Mouse (Mus musculus): ENCODE measurements around the gene Ppp3ca. TPM values are rescaled to one million over a fixed set of nuclear protein-coding genes. Genes with fewer than 3 reads are reported as not detected.

Ppp3ca gene
- polyA plus RNA-seq, 1 experiment from 2014 or later, result 47.4 TPM

- H3K4me1 ChIP-seq, result no peaks in the 10 kb centered on the region
- H3K4me3 ChIP-seq, result no peak overlapping the region
- H3K27ac ChIP-seq, result no peak overlapping the region
- H3K36me3 ChIP-seq, result peaks cover 4% of the 10 kb centered on the region; the same call in 1 of the 2 replicates
- DNase-seq (ENCODE audit: low spot score), result no peak
- no peaks in the 10 kb centered on the region for H3K27me3 ChIP-seq (ENCODE audit: low read depth, poor library complexity, severe bottlenecking)
- WGBS, result 77% methylated on average over 3 of the region's 3 CpGs
- no peaks in the 10 kb centered on the region for H3K9me3 ChIP-seq (replicated peaks)
Measured at GRCm38 (mm10) chr3:136821039-136821438, 151.1 kb downstream of the Ppp3ca start.

DNA sequence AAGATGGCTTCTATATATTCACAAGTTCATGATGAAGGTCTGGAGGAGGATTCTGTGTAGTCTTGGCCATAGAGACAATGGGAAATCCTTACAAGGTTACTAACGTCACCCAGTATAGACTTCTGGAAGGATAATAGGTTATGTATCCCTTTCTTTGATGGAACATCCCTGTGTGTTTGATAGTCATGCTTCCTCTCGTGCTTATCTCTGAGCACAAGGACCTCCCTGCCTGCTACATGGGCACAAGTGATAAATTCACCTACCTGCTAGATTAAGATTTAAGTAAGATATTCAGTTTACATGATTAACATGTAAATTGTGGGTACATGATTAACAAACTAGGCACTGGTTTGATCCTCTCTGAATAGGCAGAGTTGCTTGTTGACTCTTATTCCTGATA is 152.1 kb downstream of the Ppp3ca start:
- no peak for DNase-seq (ENCODE audit: low spot score)
- Histone ChIP-seq H3K9me3 (replicated peaks) (no peaks in the 10 kb centered on the region), H3K27me3 (ENCODE audit: low read depth, poor library complexity, severe bottlenecking) (no peaks in the 10 kb centered on the region), H3K36me3 (peaks cover 4% of the 10 kb centered on the region; the same call in 1 of the 2 replicates), H3K27ac (no peak overlapping the region), H3K4me3 (no peak overlapping the region), H3K4me1 (no peaks in the 10 kb centered on the region)
- 81% methylated on average over 2 of the region's 2 CpGs for WGBS

DNA sequence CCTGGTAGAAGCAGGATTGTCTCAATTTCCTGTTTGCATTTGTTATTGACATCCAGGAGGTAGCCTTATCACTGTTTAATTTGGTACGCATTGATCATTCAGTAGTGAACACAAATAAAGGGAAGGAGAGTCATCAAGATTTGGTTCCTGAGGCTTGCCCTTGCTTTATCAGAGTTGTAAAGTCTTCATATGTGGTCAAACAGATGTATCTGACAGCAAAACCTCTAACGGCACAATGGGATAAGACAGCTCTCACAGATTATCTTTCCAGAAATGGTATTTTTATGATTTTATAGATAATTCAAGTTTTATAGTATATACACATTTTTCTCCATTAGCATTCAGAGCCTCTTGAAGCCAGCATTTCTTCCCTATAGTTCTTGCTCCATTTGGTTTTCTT is 152.5 kb downstream of the Ppp3ca start:
- H3K27ac ChIP-seq, result no peak overlapping the region
- H3K36me3 ChIP-seq, result peaks cover 4% of the 10 kb centered on the region; the same call in 1 of the 2 replicates
- no peaks in the 10 kb centered on the region for H3K27me3 ChIP-seq (ENCODE audit: low read depth, poor library complexity, severe bottlenecking)
- WGBS, result 98% methylated on average over 2 of the region's 2 CpGs
- no peaks in the 10 kb centered on the region for H3K4me1 ChIP-seq
- no peak for DNase-seq (ENCODE audit: low spot score)
- H3K4me3 ChIP-seq, result no peak overlapping the region
- no peaks in the 10 kb centered on the region for H3K9me3 ChIP-seq (replicated peaks)

- DNase-seq (ENCODE audit: low spot score), result no peak
- H3K27me3 ChIP-seq (ENCODE audit: low read depth, poor library complexity, severe bottlenecking), result no peaks in the 10 kb centered on the region
- peaks cover 4% of the 10 kb centered on the region; the same call in 1 of the 2 replicates for H3K36me3 ChIP-seq
- H3K27ac ChIP-seq, result no peak overlapping the region
- whole genome bisulfite sequencing, result 73% methylated on average over 2 of the region's 2 CpGs
- H3K9me3 ChIP-seq (replicated peaks), result no peaks in the 10 kb centered on the region
- no peak overlapping the region for H3K4me3 ChIP-seq
- H3K4me1 ChIP-seq, result peaks cover 27% of the 10 kb centered on the region
Measured at GRCm38 (mm10) chr3:136828451-136828850, 158.5 kb downstream of the Ppp3ca start.

DNA sequence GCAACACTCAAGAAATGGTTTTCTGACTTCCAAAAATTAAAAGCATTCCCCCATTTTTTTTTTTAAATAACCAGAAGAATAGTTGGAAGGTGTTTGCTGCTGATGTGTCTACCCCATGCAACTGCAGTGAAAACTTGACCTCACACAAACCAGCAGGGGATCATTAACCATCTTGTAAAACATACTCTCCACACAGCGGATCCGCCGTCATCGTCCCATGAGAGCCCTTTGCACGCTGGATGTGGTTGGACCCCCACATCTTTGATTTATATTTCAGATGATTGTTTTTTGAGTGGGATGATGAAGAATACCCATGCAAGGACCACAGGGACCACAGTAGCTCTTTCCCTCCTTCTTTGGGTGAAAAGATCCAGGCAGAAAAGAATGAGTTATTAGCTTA is 159.2 kb downstream of the Ppp3ca start:
- 72% methylated on average over 5 of the region's 5 CpGs for WGBS

GRCm38 (mm10) chr3:136830687-136831220 is 160.8 kb downstream of the Ppp3ca start:
- no peak overlapping the region for H3K4me3 ChIP-seq
- no peaks in the 10 kb centered on the region for H3K36me3 ChIP-seq
- no peaks in the 10 kb centered on the region for H3K9me3 ChIP-seq (replicated peaks)
- 86% methylated on average over 12 of the region's 12 CpGs for WGBS
- H3K27me3 ChIP-seq (ENCODE audit: low read depth, poor library complexity, severe bottlenecking), result no peaks in the 10 kb centered on the region
- no peak overlapping the region for H3K27ac ChIP-seq
- H3K4me1 ChIP-seq, result peaks cover 49% of the 10 kb centered on the region
- no peak for DNase-seq (ENCODE audit: low spot score)

More for the DNA sequence above, 159.2 kb downstream of the Ppp3ca start:
- no peaks in the 10 kb centered on the region for H3K9me3 ChIP-seq (replicated peaks)
- no peaks in the 10 kb centered on the region for H3K36me3 ChIP-seq
- H3K27me3 ChIP-seq (ENCODE audit: low read depth, poor library complexity, severe bottlenecking), result no peaks in the 10 kb centered on the region
- DNase-seq (ENCODE audit: low spot score), result no peak
- H3K27ac ChIP-seq, result no peak overlapping the region
- peaks cover 34% of the 10 kb centered on the region for H3K4me1 ChIP-seq
- H3K4me3 ChIP-seq, result no peak overlapping the region

DNA sequence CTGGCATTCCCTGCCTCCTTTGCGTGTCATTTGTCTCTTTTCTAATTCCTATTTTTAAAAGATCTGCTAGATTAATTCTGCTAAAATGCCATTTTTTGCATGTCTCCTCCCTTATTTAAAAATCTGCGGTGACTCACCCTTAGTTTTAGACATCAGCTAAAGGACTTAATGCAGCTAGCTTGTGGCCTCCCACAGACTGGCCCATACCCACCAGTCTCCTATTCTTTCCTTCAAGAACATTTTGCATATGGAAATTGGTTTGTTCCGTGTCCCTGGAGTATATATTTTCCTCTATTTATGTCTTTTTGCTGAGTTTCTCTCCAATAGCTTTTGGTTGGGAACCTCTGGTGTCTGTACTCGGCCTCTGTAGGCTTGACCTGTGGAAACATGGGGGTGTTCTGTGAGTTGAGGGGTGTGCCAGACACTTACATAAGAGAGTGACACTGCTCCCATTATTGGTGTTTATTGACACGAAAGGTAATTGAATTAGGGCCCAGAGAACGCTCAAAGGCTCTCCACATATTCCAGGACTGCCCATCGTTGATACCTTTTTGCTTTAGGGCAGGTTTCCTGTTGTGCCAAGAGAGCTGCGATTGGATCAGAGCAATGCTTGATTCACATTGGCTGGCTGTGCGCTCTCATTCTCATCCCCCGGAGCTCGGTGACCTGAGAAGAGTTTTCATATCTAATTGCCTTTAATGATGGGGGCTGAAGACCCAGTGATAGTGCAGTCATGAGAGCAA is 163.2 kb downstream of the Ppp3ca start:
- DNase-seq (ENCODE audit: low spot score), result no peak

GRCm38 (mm10) chr3:136833893-136834292 is 164.0 kb downstream of the Ppp3ca start:
- Histone ChIP-seq H3K4me3 (peak overlapping the region; percentile 18), H3K27me3 (ENCODE audit: low read depth, poor library complexity, severe bottlenecking) (no peaks in the 10 kb centered on the region), H3K4me1 (peaks cover 53% of the 10 kb centered on the region), H3K27ac (peak overlapping the region; percentile 44; the same call in 1 of the 2 replicates), H3K9me3 (replicated peaks) (no peaks in the 10 kb centered on the region), H3K36me3 (no peaks in the 10 kb centered on the region)
- peak; percentile 40 for DNase-seq (ENCODE audit: low spot score)
- 3% methylated on average over 5 of the region's 5 CpGs for WGBS

More for the DNA sequence above, 163.2 kb downstream of the Ppp3ca start:
- H3K27ac ChIP-seq, result no peak overlapping the region
- 45% methylated on average over 11 of the region's 11 CpGs for WGBS
- no peaks in the 10 kb centered on the region for H3K9me3 ChIP-seq (replicated peaks)
- peaks cover 58% of the 10 kb centered on the region for H3K4me1 ChIP-seq
- H3K36me3 ChIP-seq, result no peaks in the 10 kb centered on the region
- H3K4me3 ChIP-seq, result peak overlapping the region; percentile 18; the same call in 1 of the 2 replicates
- H3K27me3 ChIP-seq (ENCODE audit: low read depth, poor library complexity, severe bottlenecking), result no peaks in the 10 kb centered on the region

- H3K27me3 ChIP-seq (ENCODE audit: low read depth, poor library complexity, severe bottlenecking), result no peaks in the 10 kb centered on the region
- H3K9me3 ChIP-seq (replicated peaks), result no peaks in the 10 kb centered on the region
- H3K36me3 ChIP-seq, result no peaks in the 10 kb centered on the region
- H3K4me3 ChIP-seq, result no peak overlapping the region
- DNase-seq (ENCODE audit: low spot score), result peak; percentile 35
- 0 out of 2 replicates have a peak overlapping the region, but pooled peaks have one; percentile 14 for H3K27ac ChIP-seq
- 21% methylated on average over 9 of the region's 9 CpGs for WGBS
- H3K4me1 ChIP-seq, result peaks cover 45% of the 10 kb centered on the region
Measured at GRCm38 (mm10) chr3:136835851-136836250, 165.9 kb downstream of the Ppp3ca start.

- Histone ChIP-seq H3K27me3 (ENCODE audit: low read depth, poor library complexity, severe bottlenecking) (no peaks in the 10 kb centered on the region), H3K9me3 (replicated peaks) (no peaks in the 10 kb centered on the region), H3K4me1 (peaks cover 43% of the 10 kb centered on the region), H3K27ac (0 out of 2 replicates have a peak overlapping the region, but pooled peaks have one; percentile 14), H3K36me3 (no peaks in the 10 kb centered on the region), H3K4me3 (no peak overlapping the region)
- DNase-seq (ENCODE audit: low spot score), result no peak
- 70% methylated on average over 17 of the region's 17 CpGs for WGBS
Measured at GRCm38 (mm10) chr3:136836319-136837193, 166.6 kb downstream of the Ppp3ca start.

DNA sequence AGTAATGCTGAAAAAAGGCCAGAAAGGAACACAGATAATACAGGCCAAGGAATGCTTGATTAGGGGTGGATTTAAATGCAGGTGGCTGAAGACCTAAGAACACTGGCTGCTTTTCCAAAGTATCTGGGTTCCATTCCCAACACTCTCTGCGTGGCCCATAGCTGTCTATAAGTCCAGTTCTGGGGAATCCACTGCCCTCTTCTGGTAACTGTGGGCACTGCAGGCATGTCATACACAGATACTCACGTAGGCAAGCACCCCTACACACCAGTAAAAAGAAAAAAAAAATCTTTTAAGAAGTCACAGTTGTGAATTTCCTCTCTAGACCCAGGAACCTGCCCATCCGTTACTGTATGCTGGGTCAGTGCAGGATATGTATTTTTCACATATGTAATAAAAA is 167.7 kb downstream of the Ppp3ca start:
- no peaks in the 10 kb centered on the region for H3K27me3 ChIP-seq (ENCODE audit: low read depth, poor library complexity, severe bottlenecking)
- no peaks in the 10 kb centered on the region for H3K9me3 ChIP-seq (replicated peaks)
- no peak overlapping the region for H3K27ac ChIP-seq
- H3K4me3 ChIP-seq, result no peak overlapping the region
- H3K4me1 ChIP-seq, result peaks cover 37% of the 10 kb centered on the region
- H3K36me3 ChIP-seq, result no peaks in the 10 kb centered on the region
- peak; percentile 42 for DNase-seq (ENCODE audit: low spot score)
- WGBS, result 97% methylated on average over 3 of the region's 3 CpGs

DNA sequence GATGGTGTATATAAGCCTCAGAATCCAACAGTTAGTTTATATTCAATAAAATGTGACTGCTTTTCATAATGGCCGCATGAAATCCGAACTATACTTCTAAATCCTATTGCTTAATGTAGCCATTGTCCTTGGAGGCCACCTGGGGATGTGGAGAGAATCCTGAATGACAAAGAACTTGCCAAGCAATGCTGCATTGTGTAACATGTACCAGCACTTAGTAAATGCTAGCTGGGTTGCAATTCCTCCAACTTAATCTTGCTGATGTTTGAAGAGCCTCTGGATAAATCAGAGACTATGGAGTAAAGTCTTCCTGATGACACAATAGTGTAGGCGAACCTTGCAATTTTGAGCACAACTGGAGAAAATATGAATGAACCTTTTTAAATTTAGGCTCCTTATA is 171.4 kb downstream of the Ppp3ca start:
- no peak overlapping the region for H3K27ac ChIP-seq
- no peaks in the 10 kb centered on the region for H3K27me3 ChIP-seq (ENCODE audit: low read depth, poor library complexity, severe bottlenecking)
- no peak for DNase-seq (ENCODE audit: low spot score)
- no peak overlapping the region for H3K4me3 ChIP-seq
- no peaks in the 10 kb centered on the region for H3K9me3 ChIP-seq (replicated peaks)
- H3K36me3 ChIP-seq, result no peaks in the 10 kb centered on the region
- peaks cover 10% of the 10 kb centered on the region for H3K4me1 ChIP-seq
- WGBS, result 89% methylated on average over 3 of the region's 3 CpGs
